ENCODE assay signal across 8 mouse cellular contexts in genomic region chr11:101149178-101150105, GRCm38 (mm10). TPM values are rescaled to one million over a fixed set of nuclear protein-coding genes. Genes with fewer than 3 reads are reported as not detected.
DNase-seq lines count a peak whose midpoint lies in the region; ATAC-seq and TF ChIP-seq lines count a peak whose summit lies in the region.

No protein-coding gene starts in this region.

- no peak overlapping the region for H3K4me2 ChIP-seq in forebrain, embryonic 11.5 days (ENCODE audit: low read depth, low read length, severe bottlenecking)
- H3K4me2 ChIP-seq in intestine, embryonic 14.5 days (ENCODE audit: low read length), result peak overlapping the region; percentile 9; the same call in 1 of the 2 replicates

- H3K36me3 ChIP-seq in forebrain, embryonic 10.5 days (replicated peaks), result no peaks in the 10 kb centered on the region
- H3K36me3 ChIP-seq in forebrain, embryonic 11.5 days (ENCODE audit: control insufficient read depth, insufficient read depth, low read length), result no peaks in the 10 kb centered on the region
- H3K36me3 ChIP-seq in testis, adult 2 months (ENCODE audit: control insufficient read depth, insufficient read depth, low read length), result no peaks in the 10 kb centered on the region
- H3K36me3 ChIP-seq in intestine, embryonic 14.5 days (ENCODE audit: control insufficient read depth, insufficient read depth, low read length), result no peaks in the 10 kb centered on the region

- TF ChIP-seq POLR2A in testis, adult 2 months (IDR thresholded peaks at IDR 0.05; ENCODE audit: control insufficient read depth, low read depth, low read length), result no peak

- no peak for TF ChIP-seq CTCF in testis, adult 2 months (IDR thresholded peaks at IDR 0.05; ENCODE audit: control insufficient read depth, insufficient read depth, insufficient replicate concordance, low read depth, low read length)

- ATAC-seq in forebrain, embryonic 11.5 days (replicated peaks; ENCODE audit: low FRiP score), result no peak
- peak; percentile 58 for ATAC-seq in intestine, embryonic 14.5 days (replicated peaks; ENCODE audit: low FRiP score, low TSS enrichment, low read depth)

- no peaks in the 10 kb centered on the region for H3K9me3 ChIP-seq in forebrain, embryonic 10.5 days
- no peaks in the 10 kb centered on the region for H3K9me3 ChIP-seq in forebrain, embryonic 11.5 days (ENCODE audit: control insufficient read depth, low read length)
- no peaks in the 10 kb centered on the region for H3K9me3 ChIP-seq in intestine, embryonic 14.5 days (ENCODE audit: control insufficient read depth, low read length)

- DNase-seq in forebrain, embryonic 10.5 days (ENCODE audit: extremely low spot score, low spot score), result no peak
- no peak for DNase-seq in forebrain, embryonic 11.5 days (ENCODE audit: low spot score)
- no peak for DNase-seq in testis, postnatal 14 days (ENCODE audit: low spot score)
- peak; percentile 73 for DNase-seq in intestine, embryonic 14.5 days (ENCODE audit: low spot score)
- DNase-seq in yolk sac, embryonic 10.5 days (ENCODE audit: low spot score), result peak; percentile 13
- DNase-seq in layer of hippocampus, adult 9-11 months, result no peak
- no peak for DNase-seq in thymus, postnatal 14 days

- H3K9ac ChIP-seq in forebrain, embryonic 11.5 days (ENCODE audit: low read length), result no peak overlapping the region
- H3K9ac ChIP-seq in intestine, embryonic 14.5 days (ENCODE audit: low read length), result no peak overlapping the region

- peaks cover 20% of the 10 kb centered on the region for H3K4me1 ChIP-seq in forebrain, embryonic 10.5 days
- H3K4me1 ChIP-seq in forebrain, embryonic 11.5 days (replicated peaks; ENCODE audit: control insufficient read depth, insufficient read depth, low read length), result peaks cover 4% of the 10 kb centered on the region; the same call in 1 of the 2 replicates
- H3K4me1 ChIP-seq in testis, adult 2 months (ENCODE audit: control insufficient read depth, insufficient read depth, low read length), result peaks cover 4% of the 10 kb centered on the region; the same call in 1 of the 2 replicates
- H3K4me1 ChIP-seq in intestine, embryonic 14.5 days (replicated peaks; ENCODE audit: control insufficient read depth, insufficient read depth, low read length), result peaks cover 19% of the 10 kb centered on the region

- WGBS in forebrain, embryonic 10.5 days, result 68% methylated on average over 9 of the region's 9 CpGs
- 66% methylated on average over 9 of the region's 9 CpGs for WGBS in forebrain, embryonic 11.5 days
- WGBS in intestine, embryonic 14.5 days, result 13% methylated on average over 9 of the region's 9 CpGs

- peak overlapping the region; percentile 45 for H3K27ac ChIP-seq in forebrain, embryonic 10.5 days
- no peak overlapping the region for H3K27ac ChIP-seq in forebrain, embryonic 11.5 days (ENCODE audit: low read depth, low read length)
- H3K27ac ChIP-seq in testis, adult 2 months (ENCODE audit: control insufficient read depth, insufficient read depth, low read depth, low read length), result 0 out of 2 replicates have a peak overlapping the region, but pooled peaks have one; percentile 39
- peak overlapping the region; percentile 88 for H3K27ac ChIP-seq in intestine, embryonic 14.5 days (ENCODE audit: low read depth)

- H3K4me3 ChIP-seq in forebrain, embryonic 10.5 days, result no peak overlapping the region
- no peak overlapping the region for H3K4me3 ChIP-seq in forebrain, embryonic 11.5 days (ENCODE audit: low read depth, low read length)
- H3K4me3 ChIP-seq in testis, adult 2 months (ENCODE audit: control insufficient read depth, low read depth, low read length), result no peak overlapping the region
- H3K4me3 ChIP-seq in intestine, embryonic 14.5 days (ENCODE audit: low read depth, low read length), result no peak overlapping the region

- H3K27me3 ChIP-seq in forebrain, embryonic 10.5 days (ENCODE audit: poor library complexity, severe bottlenecking), result no peaks in the 10 kb centered on the region
- H3K27me3 ChIP-seq in forebrain, embryonic 11.5 days (ENCODE audit: control insufficient read depth, insufficient read depth, low read length), result no peaks in the 10 kb centered on the region
- no peaks in the 10 kb centered on the region for H3K27me3 ChIP-seq in testis, adult 2 months (ENCODE audit: control insufficient read depth, insufficient read depth, low read length)
- H3K27me3 ChIP-seq in intestine, embryonic 14.5 days (replicated peaks; ENCODE audit: control insufficient read depth, insufficient read depth, low read length), result no peaks in the 10 kb centered on the region

RNA-seq across cellular contexts. Expression of gene Tubg2, which starts 6.3 kb away (rescaled TPM):
- polyA plus RNA-seq in forebrain, embryonic 10.5 days (2016; fragmentation: Nextera tagmentation; extraction: Ambion mirVana), result 2.3 and 2.7 TPM in 2 replicates
- polyA plus RNA-seq in forebrain, embryonic 11.5 days (2014; fragmentation: Nextera tagmentation; extraction: Ambion mirVana), result 3.9 and 4.5 TPM in 2 replicates
- 1.6 and 1.9 TPM in 2 replicates for polyA plus RNA-seq in testis, adult 2 months (2012; rRNA removed)
- polyA plus RNA-seq in intestine, embryonic 14.5 days (2014; fragmentation: Nextera tagmentation; extraction: Ambion mirVana), result 5.8 and 7.4 TPM in 2 replicates

RNA-seq across cellular contexts. Expression of gene Cntnap1, which starts 20.9 kb away (rescaled TPM):
- 0.12 and 0.16 TPM in 2 replicates for polyA plus RNA-seq in forebrain, embryonic 10.5 days (2016; fragmentation: Nextera tagmentation; extraction: Ambion mirVana)
- polyA plus RNA-seq in forebrain, embryonic 11.5 days (2014; fragmentation: Nextera tagmentation; extraction: Ambion mirVana), result 0.35 and 0.55 TPM in 2 replicates
- 0.40 and 0.44 TPM in 2 replicates for polyA plus RNA-seq in testis, adult 2 months (2012; rRNA removed)
- polyA plus RNA-seq in intestine, embryonic 14.5 days (2014; fragmentation: Nextera tagmentation; extraction: Ambion mirVana), result 1.2 and 1.4 TPM in 2 replicates

RNA-seq across cellular contexts. Expression of gene Plekhh3, which starts 21.7 kb away (rescaled TPM):
- 3.5 and 4.8 TPM in 2 replicates for polyA plus RNA-seq in forebrain, embryonic 10.5 days (2016; fragmentation: Nextera tagmentation; extraction: Ambion mirVana)
- polyA plus RNA-seq in forebrain, embryonic 11.5 days (2014; fragmentation: Nextera tagmentation; extraction: Ambion mirVana), result 7.9 and 9.1 TPM in 2 replicates
- 2.6 and 4.1 TPM in 2 replicates for polyA plus RNA-seq in testis, adult 2 months (2012; rRNA removed)
- 12.8 and 13.8 TPM in 2 replicates for polyA plus RNA-seq in intestine, embryonic 14.5 days (2014; fragmentation: Nextera tagmentation; extraction: Ambion mirVana)

RNA-seq across cellular contexts. Expression of gene Ccr10, which starts 25.8 kb away (rescaled TPM):
- polyA plus RNA-seq in forebrain, embryonic 10.5 days (2016; fragmentation: Nextera tagmentation; extraction: Ambion mirVana), result not detected in 2 replicates
- 0.17 TPM in 1 of 2 replicates, not detected in the other for polyA plus RNA-seq in forebrain, embryonic 11.5 days (2014; fragmentation: Nextera tagmentation; extraction: Ambion mirVana)
- polyA plus RNA-seq in testis, adult 2 months (2012; rRNA removed), result 0.05 TPM in 1 of 2 replicates, not detected in the other
- polyA plus RNA-seq in intestine, embryonic 14.5 days (2014; fragmentation: Nextera tagmentation; extraction: Ambion mirVana), result 0.23 TPM in 1 of 2 replicates, not detected in the other

RNA-seq across cellular contexts. Expression of gene Tubg1, which starts 29.7 kb away (rescaled TPM):
- polyA plus RNA-seq in forebrain, embryonic 10.5 days (2016; fragmentation: Nextera tagmentation; extraction: Ambion mirVana), result 143 and 145 TPM in 2 replicates
- 126 and 132 TPM in 2 replicates for polyA plus RNA-seq in forebrain, embryonic 11.5 days (2014; fragmentation: Nextera tagmentation; extraction: Ambion mirVana)
- 22.4 and 27.3 TPM in 2 replicates for polyA plus RNA-seq in testis, adult 2 months (2012; rRNA removed)
- 71.2 and 73.8 TPM in 2 replicates for polyA plus RNA-seq in intestine, embryonic 14.5 days (2014; fragmentation: Nextera tagmentation; extraction: Ambion mirVana)

Comparison
In these comparisons a context has a peak if more than half of its experiments do, and no peak if none do; other contexts are left out.
1. DNase-seq: peak in intestine, embryonic 14.5 days (single experiment) and yolk sac, embryonic 10.5 days (single experiment); none in forebrain, embryonic 10.5 days (single experiment), forebrain, embryonic 11.5 days (single experiment), testis, postnatal 14 days (single experiment), layer of hippocampus, adult 9-11 months (single experiment) and thymus, postnatal 14 days (single experiment).